9 mouse cellular contexts compared by ENCODE assay signal in the genomic region with DNA sequence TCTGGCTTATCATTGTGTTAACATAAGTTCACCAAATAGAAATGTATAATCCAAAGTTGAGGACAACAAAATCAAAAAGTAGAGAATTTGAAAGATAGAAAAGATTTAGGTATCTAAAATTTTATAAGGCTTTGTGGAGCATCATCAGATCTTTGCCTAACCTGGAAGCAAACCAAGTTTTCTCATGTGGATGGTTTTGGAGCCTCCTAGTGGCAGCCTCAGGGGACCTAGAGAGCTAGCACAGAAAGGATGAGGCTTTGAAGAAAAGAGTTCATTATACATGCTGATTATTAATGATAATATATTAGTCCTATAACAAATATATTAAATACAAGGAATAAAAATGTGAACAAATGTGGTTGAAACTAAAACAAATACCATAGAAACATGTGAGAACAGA.
DNase-seq lines count a peak whose midpoint lies in the region; ATAC-seq and TF ChIP-seq lines count a peak whose summit lies in the region.
"Had no signal": no experiment of that assay in that cellular context is flagged by ENCODE, and none has a peak within 500 bp of the region (broad histone marks: within the 10 kb centered on the region; RNA-seq: fewer than 3 reads in every experiment).

No protein-coding gene starts in this region.

- no peak overlapping the region for H3K4me3 ChIP-seq in heart, adult 2 months
- H3K4me3 ChIP-seq in embryonic fibroblast, embryonic 13.5 days (ENCODE audit: insufficient read depth, low read length): no peak overlapping the region
- H3K4me3 ChIP-seq: heart, embryonic 15.5 days had no signal

- no peaks in the 10 kb centered on the region for H3K4me1 ChIP-seq in heart, adult 2 months (ENCODE audit: control insufficient read depth, insufficient read depth, low read length)
- no peaks in the 10 kb centered on the region for H3K4me1 ChIP-seq in embryonic fibroblast, embryonic 13.5 days (ENCODE audit: control insufficient read depth, insufficient read depth, low read length)
- H3K4me1 ChIP-seq: heart, embryonic 15.5 days had no signal

- no peaks in the 10 kb centered on the region for H3K27me3 ChIP-seq in heart, adult 2 months (ENCODE audit: control insufficient read depth, insufficient read depth, low read length)
- H3K27me3 ChIP-seq: heart, embryonic 15.5 days had no signal

- no peak overlapping the region for H3K27ac ChIP-seq in heart, adult 2 months
- H3K27ac ChIP-seq in embryonic fibroblast, embryonic 13.5 days (ENCODE audit: insufficient read depth, low read length): no peak overlapping the region
- H3K27ac ChIP-seq: heart, embryonic 15.5 days had no signal

- no peak for TF ChIP-seq POLR2A in heart, adult 2 months (IDR thresholded peaks at IDR 0.05; ENCODE audit: insufficient read depth, low read depth, low read length)
- no peak for TF ChIP-seq POLR2A in embryonic fibroblast, embryonic 13.5 days (IDR thresholded peaks at IDR 0.05; ENCODE audit: low read depth, low read length)

- no peaks in the 10 kb centered on the region for H3K79me2 ChIP-seq in heart, adult 2 months (replicated peaks; ENCODE audit: control insufficient read depth, insufficient read depth, low read length)

- DNase-seq in heart, adult 2 months: peak in 1 of 2 experiments; percentile 24
- no peak for DNase-seq in heart, adult 11 months
- peak; percentile 22 for DNase-seq in thymus, postnatal 4 days
- no peak for DNase-seq in thymus, postnatal 0 days (ENCODE audit: low spot score)
- DNase-seq in left cerebral cortex, adult 18-20 months (ENCODE audit: low spot score in 2 of 2): peak; percentile 23 to 38
- DNase-seq in right cerebral cortex, postnatal 4 days: peak; percentile 43

- no peak for ATAC-seq in megakaryocyte progenitor cell, adult 5-6 weeks (replicated peaks; ENCODE audit: poor library complexity)

- no peak for TF ChIP-seq EP300 in heart, adult 2 months (IDR thresholded peaks at IDR 0.05; ENCODE audit: insufficient read depth, low read depth, low read length)

- TF ChIP-seq CTCF in heart, adult 2 months (IDR thresholded peaks at IDR 0.05): peak; percentile 70
- peak; percentile 11; the same call in 1 of the 2 replicates for TF ChIP-seq CTCF in embryonic fibroblast, embryonic 13.5 days (IDR thresholded peaks at IDR 0.05; ENCODE audit: borderline replicate concordance, insufficient read depth, low read length)

- no peaks in the 10 kb centered on the region for H3K36me3 ChIP-seq in heart, adult 2 months (ENCODE audit: control insufficient read depth, insufficient read depth, low read length)
- H3K36me3 ChIP-seq: heart, embryonic 15.5 days had no signal

- intact Hi-C loops in heart, adult 2 months (cut with DNase I): loop anchor here (2.0 kb wide), 2 partner anchors 284 to 516 kb away; no protein-coding TSS in a partner anchor

- H3K9ac ChIP-seq in heart, adult 2 months (ENCODE audit: low read depth, low read length): no peak overlapping the region
- H3K9ac ChIP-seq: heart, embryonic 15.5 days had no signal

Comparison
In these comparisons a context has a peak if more than half of its experiments do, and no peak if none do; other contexts are left out.
1. DNase-seq: peak in thymus, postnatal 4 days (single experiment), left cerebral cortex, adult 18-20 months (2 of 2) and right cerebral cortex, postnatal 4 days (single experiment); none in heart, adult 11 months (single experiment) and thymus, postnatal 0 days (single experiment).